Mouse (Mus musculus) embryonic fibroblast, embryonic 13.5 days (primary cell): ENCODE results near the gene Pecam1.
"Not testable (repeated sequence)": the region's sequence is repeated elsewhere in the genome, so short reads cannot be mapped to it uniquely, and the experiment has no call there.

ENCODE experiments used
- CTCF ChIP-seq: IDR thresholded peaks from 2 replicates; pipeline ENCODE4 v1.5.1; 2011; ENCODE audit warnings: mild to moderate bottlenecking, control low read depth, low read length, moderate library complexity, borderline replicate concordance; ENCODE audit not compliant: insufficient read depth
- POLR2A ChIP-seq: IDR thresholded peaks from 2 replicates; pipeline ENCODE4 v1.6.1; 2011; ENCODE audit warnings: low read depth, mild to moderate bottlenecking, control low read depth, low read length, moderate library complexity

DNA sequence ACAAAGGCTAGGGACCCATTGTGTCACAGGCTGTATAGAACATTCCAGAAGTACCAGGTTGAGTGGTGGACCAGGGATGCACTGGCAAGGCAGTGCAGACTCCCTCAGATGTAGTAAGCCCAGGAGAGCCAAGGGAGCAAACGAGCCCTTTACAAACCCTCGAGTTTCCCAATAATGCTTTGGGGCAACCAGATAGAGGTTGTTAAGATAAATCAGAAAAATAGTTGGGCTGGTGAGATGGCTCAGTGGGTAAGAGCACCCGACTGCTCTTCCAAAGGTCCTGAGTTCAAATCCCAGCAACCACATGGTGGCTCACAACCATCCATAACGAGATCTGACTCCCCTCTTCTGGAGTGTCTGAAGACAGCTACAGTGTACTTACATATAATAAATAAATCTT, 131.7 kb downstream of the Pecam1 start:
- not testable (repeated sequence) for TF ChIP-seq POLR2A, CTCF
